Mouse (Mus musculus): Measurements from ENCODE around the gene Vwa3b.
A peak's percentile ranks its signal among the peaks of the same experiment; 100 is the strongest.

Gene Vwa3b

DNA sequence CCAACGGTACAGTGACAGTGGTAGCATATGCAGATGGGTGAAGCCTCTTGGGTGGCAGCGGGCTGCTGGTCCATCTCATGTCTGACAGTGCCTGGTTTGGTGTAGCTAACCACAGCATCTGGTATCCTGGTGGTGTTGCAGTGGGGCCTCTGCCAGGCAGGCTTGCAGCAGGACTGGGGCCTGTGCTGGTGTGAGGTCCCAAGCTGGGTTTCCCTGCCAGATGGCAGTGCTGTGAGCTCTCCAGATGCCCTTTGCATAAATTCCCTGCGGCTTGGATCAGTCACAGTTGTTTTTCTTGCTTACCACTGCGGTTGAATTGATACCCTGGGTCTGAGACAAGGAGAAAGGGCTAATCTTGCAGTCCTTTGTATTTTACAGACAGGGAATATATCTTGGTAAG, 95.9 kb downstream of the Vwa3b start:
- no peak for DNase-seq (ENCODE audit: low spot score in 2 of 2)

DNA sequence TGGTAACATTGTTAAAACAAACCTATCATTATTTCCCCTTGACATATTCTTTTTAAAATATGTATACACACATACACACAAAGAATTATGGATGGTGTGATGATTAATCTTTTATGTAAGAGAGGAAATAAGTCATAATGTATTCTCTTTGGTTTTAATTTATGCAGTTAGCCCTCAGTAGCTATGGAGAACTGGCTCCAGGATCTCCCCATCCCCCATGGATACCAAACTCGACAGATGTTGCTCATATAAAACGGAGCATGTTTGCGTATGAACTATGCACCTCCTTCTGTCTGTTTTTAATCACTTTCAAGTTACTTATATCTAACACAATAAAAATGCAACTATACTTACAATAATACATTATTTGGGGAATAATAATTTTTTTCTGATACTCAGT, 96.4 kb downstream of the Vwa3b start:
- DNase-seq (ENCODE audit: low spot score in 2 of 2), result no peak

DNA sequence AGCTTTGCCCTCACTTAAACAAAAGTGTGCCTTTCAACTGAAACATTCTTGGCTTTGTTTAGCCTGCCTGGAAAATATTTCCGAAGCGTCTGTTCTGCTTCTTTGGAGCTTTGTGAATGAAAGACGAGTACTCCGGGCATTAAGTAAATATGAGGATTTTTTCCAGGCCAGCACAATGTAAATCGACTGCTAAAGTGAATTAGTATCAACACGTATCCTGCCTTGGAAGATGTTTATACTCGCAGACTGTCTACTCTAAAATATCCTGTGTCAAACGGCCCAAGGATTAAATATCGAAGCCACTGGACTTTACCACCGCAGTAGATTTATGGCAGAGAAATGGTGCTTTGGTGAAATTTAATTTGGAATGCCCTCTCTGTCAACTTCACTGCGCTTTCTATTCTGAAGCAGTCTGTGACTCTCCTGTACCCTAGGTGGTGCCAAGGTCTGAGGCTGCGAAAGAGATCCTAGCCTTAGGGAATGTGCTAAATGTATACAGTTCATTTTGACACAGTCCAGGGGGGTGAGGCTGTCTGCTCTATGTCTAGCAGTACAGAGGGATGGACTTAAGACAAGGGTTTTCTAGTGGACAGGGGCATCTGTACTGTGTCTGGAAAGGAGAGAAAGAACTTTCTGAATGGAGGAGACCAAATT, 98.4 kb downstream of the Vwa3b start:
- DNase-seq (ENCODE audit: low spot score in 2 of 2), result no peak

DNA sequence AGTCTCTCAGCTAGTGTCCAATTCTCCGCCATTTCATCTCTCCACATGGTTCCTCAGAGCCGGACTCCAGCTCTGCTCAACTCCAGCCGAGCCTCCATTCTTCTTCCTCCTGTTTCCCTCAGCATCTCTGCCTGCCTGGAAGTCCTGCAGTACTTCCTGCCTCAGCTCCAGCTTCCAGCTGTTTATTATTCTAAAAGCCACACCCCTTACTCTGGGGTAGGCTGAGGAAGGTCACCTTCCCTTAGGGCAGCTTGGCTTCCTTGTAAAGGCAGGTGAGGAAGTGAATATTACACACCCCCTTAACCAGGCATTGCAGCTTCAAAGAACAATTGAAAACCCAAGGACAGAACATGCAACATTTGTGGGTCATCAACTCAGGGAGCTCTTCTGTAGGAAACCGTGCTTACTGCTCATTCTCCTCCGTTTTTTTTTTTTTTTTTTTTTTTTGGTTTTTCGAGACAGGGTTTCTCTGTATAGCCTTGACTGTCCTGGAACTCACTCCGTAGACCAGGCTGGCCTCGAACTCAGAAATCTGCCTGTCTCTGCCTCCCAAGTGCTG, 103.7 kb downstream of the Vwa3b start:
- no peak for DNase-seq (ENCODE audit: low spot score in 2 of 2)

DNA sequence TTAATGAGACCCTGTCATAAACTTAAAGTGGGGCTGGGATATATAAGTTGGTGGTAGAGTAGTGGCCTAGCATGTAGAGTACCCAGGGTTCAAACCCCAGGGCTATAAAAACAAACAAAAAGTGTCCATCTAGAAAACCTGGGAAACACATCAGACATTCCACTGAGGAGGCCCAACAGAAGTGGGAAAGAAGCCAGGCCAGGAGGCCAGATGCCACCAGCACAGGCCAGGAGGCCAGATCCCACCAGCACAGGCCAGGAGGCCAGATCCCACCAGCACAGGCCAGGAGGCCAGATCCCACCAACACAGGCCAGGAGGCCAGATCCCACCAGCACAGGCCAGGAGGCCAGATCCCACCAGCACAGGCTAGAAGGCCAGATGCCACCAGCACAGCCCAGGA, 104.8 kb downstream of the Vwa3b start:
- no peak for DNase-seq (ENCODE audit: low spot score in 2 of 2)

DNA sequence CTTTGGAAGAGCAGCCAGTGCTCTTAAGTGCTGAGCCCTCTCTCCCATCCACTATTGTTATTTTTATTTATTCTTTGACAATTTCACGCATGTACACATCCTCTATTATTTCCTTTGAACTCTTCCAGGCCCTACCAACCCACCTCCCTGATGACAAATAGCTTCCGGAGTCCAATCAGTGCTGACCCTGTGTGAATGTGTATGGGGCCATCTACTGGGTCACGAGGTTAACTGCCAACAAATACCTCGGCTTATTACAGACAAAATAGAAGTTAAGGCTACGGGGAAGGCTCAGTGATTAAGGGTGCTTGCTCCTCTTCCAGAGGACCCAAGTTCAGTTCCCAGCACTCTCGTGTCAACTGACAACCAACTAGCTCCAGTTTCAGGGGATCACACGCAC, 106.0 kb downstream of the Vwa3b start:
- DNase-seq (ENCODE audit: low spot score in 2 of 2), result no peak

DNA sequence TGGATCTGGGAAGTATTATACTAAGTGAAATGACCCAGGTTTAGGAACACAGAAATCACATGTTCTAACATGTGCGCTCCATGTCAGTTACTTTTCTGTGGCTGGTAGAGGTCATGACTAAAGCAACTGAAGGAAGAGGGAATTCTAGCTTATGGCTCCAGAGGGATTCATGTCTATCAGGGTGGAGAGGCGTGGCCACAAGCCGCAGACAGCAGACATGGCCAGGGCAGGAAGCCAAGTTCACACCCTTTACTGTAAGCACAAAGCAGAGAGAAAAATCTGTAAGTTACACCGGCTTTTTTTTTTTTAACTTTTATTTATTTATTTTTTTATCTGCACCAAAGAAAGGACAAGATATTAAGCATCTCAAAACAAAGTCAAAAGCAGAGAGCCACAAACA, 119.6 kb downstream of the Vwa3b start:
- no peak for DNase-seq (ENCODE audit: low spot score in 2 of 2)

DNA sequence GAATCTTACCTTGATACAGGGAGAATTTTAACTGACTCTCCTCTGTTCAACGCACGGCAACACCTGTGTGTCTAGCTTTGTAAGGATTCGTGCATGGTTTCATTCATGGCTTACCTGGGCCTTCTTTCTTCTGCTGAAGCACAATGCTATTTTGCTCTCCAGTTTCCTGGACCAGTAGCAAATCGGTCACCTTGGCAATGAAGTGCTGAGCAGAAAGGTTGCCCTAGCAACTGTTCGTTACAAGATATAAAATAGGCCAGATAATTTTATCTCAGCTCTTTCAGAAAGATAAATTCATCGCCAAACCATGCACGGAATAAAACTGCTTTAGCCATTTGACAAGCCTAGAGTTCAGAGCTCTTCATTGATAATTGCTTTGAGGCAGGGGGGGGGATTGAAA, 123.5 kb downstream of the Vwa3b start:
- peak in 1 of 2 experiments; percentile 16 for DNase-seq (ENCODE audit: low spot score in 2 of 2)

DNA sequence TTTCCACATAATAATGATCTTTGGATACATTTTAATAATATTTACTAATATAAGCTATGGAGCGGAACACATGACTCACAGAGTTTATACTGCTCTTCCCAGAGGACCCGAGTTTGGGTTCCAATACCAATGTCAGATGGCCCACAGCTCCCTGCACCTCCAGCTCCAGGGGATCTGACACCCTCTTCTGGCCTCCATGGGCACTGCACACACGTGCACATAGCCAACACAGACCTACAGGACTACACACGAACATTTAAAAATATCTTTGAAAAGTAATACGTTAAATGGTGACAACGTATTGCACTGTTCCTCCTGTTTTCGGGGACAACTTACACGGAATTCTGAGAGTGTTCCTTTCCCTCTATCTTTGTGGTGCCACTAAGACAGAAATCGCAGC, 125.5 kb downstream of the Vwa3b start:
- DNase-seq (ENCODE audit: low spot score in 2 of 2), result no peak

DNA sequence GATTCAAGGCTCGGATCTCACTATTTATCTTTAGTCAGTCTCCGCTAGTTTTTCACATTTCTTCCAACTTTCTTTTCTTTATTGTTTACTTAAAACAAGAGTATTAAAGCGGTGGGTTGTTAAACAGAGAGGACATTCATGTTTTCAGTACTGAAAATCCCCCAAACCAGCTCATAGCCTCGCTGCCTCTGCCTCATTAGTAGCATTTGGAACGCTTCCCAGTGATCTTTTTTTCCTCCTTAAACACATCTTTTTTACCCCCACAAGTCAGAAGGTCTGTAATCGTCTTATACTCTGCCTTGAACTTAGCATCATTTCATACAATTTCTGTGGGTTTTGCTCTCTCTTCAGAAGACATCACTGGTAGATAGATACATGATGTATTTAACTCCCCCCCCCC, 139.7 kb downstream of the Vwa3b start:
- DNase-seq (ENCODE audit: low spot score in 2 of 2), result no peak

DNA sequence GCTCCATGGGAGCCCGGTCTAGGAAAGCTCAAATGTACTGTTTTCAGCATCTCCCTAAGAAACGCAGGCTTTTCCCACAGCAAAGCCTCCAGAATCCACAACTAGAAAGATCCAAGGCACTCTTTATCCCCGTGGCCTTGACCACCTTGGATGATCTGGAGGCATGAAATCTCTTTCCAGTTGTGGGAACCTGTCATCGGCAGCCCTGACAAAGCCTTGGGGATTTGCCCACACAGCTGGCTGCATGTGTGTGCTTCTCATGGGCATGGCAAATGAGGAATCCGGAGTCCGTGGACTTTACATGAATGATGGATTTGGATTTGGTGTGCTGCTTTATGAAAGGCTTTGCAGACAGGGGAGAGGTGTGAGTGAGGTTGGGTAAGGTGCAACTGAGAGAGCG, 141.5 kb downstream of the Vwa3b start:
- DNase-seq (ENCODE audit: low spot score in 2 of 2), result no peak

DNA sequence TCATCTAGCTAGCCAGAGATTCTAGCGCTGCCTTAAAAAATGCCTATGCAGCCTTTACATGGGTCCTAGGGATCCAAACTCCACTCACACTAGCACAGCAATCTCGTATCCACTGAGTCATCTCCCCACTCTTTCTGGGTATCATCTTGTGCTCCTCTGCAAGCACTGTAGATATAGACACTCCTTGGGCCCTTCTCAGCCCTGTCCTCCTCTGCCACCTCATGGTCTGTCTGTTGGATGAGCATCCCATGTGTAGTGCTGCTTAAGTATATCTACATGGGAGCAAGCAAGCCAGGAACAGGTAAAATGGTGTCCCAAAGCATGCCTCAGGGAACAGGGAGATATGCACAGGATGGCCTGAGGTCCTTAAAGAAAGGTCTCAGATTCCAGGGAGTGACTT, 151.5 kb downstream of the Vwa3b start:
- DNase-seq (ENCODE audit: low spot score in 2 of 2), result no peak

DNA sequence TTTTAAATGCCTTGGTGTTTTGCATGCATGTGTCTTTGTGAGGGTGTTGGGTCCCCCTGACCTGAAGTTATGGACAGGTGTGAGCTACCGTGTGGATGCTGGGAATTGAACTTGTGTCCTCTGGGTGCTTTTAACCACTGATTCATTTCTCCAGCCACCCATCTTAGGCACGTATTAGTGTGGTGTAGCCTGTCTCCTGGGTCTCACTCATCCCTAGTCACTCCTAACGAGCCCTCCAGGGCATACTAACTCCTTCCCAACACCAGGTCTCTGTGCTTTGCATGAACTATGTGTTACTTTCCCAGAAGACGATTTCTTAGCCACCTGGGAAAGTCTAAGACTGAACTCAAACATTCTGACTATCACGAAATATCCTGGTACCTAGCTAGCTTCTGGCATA, 153.5 kb downstream of the Vwa3b start:
- DNase-seq (ENCODE audit: low spot score in 2 of 2), result no peak

DNA sequence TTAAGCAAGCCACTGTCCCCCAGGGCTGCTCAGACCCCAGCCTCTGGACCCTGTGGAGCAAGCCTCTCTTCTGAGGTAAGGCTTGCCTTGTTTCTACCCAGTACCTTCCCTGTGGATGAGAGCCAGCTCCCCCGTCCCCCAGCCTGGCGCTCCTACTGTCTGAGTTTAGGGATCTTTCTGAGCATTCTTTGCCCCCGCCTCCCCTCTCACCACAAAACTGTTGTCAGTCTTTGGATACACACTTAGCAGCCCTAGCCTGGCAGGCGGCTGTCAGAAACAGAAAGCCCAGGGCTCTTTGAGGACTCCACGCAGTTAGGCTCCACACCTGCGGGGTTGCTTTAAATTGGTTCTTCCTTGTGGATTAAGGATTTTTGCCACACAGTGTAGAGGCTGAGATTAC, 160.7 kb downstream of the Vwa3b start:
- DNase-seq (ENCODE audit: low spot score in 2 of 2), result no peak

DNA sequence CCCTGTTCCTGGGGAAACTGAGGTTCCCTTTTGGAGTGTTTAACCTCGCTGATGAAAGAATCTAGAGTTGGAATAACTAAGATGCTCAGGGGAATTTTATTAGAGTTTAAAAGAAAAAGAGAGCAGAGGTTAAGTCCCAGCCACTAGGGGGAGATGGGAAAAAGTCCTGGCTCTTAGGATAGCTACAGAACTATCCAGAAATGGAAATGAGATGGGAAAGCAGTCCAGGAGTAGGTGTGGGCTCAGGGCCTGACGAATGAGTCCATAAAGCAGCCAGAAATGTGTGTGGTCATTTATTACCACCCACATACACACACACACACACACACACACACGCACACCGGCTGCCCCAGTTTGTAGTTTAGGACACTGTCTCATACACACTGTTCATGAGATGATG, 168.2 kb downstream of the Vwa3b start:
- no peak for DNase-seq (ENCODE audit: low spot score in 2 of 2)

DNA sequence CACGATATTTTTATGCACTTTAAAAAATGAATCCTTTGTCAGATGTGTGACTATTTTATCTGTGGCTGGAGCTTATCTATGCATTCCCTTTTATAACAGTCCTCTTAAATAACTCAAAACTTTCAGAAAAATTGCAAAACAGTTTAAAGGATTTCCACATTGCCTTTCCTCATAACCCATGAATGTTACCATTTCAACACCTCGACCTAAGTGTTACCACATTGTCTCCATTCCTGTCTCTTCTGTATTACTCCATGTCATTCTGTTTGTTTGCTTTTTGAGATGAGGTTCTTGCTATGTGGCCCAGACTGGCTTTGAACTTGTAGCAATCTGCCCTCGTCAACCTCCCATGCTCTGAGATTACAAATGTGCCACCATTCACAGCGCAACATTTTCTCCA, 175.0 kb downstream of the Vwa3b start:
- DNase-seq (ENCODE audit: low spot score in 2 of 2), result no peak

DNA sequence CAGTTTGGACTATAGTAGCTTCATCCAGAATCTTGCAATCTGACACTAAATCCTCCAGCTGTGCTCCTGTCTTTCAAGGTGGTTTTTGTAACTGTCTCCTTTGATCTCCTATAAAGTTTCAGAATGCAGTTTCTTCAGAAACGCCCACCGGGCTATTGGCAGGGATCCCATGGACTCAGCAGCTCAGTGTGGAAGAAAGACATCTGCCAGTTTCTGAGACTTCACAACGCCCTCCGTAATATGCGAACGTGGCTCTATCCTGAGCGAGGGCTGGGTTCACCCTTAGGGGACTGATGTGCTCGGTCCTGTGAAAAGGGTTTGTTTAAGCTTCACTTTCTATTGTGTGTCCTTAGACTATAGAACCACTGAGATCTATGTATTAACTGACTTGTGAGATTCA, 181.3 kb downstream of the Vwa3b start:
- no peak for DNase-seq (ENCODE audit: low spot score in 2 of 2)

DNA sequence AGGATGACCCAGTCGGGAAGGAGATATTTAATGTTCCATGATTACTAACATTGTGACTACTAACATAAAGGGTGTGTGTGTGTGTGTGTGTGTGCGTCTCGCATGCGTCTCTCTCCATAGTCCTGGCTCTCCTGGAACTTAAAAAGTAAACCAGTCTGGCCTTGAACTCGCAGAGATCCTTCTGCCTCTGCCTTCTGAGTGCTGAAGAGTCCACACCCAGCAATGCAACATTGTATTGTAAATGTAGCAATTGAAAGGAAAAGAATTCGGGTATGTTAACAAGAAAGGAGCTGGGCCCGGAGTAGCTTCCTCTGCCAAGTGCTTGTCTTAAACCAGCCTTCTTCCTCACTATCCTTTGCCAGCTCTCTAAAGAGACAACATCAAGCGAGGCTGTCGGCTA, 186.0 kb downstream of the Vwa3b start:
- DNase-seq (ENCODE audit: low spot score in 2 of 2), result no peak

DNA sequence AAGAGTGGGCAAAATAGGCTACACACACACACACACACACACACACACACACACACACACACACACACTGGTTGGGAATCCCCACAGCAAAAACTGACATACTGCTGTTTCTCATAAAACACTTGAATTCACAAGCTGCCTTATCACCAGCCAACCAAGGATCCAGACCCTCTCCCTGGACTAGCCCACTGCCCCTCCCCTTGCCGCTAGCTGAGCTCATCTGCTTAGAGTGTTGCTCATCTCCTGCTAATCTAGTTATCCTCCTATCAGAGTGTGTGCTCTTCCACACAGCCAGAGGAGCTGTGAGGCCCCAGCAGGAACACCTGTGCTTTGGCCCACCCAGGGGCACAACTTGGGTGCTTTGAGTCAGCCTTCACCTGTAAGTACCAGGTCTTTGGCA, 187.7 kb downstream of the Vwa3b start, which contains the start of gene Cnga3:
Cnga3 (plus strand) TSS at position 291 of the 400 bp plus-strand sequence.
- DNase-seq (ENCODE audit: low spot score in 2 of 2), result no peak

DNA sequence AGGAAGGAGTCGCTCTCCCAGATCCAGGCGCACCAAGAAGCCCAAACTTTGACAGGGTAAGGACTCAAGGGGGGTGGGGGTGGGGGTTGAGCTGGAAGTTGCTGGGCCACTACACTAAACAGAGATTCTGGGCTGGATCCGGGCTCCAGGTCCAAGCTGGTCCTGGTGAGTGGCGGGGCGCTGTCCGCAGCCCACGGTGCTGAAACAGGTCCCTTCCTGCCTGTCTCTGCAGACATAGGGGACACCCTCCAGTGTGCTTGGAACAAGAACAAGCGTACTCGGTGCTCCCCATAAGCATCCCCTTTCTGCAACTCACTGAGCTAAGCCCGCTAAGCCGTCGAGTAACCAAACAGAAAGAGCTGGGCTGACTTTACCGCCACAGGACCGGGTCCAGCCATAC, 192.0 kb downstream of the Vwa3b start:
- peak in 1 of 2 experiments; percentile 25 for DNase-seq (ENCODE audit: low spot score in 2 of 2)

DNA sequence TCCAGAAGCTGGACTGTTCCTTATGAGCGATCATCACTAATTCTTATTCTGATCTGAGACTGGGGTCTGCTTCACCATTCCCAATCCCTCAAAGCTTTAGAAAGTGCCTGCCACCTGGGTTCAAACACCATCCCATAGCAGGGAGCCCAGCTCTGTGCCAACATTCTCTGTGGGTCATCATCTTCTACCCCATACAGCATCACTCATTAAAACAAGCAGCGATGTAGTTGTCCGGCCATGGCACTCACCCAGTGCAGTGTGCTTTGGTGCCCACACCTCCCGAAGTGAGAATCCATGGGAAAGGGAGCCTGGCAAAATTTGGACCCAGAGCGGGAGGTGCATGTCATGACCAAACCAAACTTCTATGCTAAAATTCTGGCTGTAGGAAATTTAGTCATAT, 193.2 kb downstream of the Vwa3b start:
- DNase-seq (ENCODE audit: low spot score in 2 of 2), result no peak

DNA sequence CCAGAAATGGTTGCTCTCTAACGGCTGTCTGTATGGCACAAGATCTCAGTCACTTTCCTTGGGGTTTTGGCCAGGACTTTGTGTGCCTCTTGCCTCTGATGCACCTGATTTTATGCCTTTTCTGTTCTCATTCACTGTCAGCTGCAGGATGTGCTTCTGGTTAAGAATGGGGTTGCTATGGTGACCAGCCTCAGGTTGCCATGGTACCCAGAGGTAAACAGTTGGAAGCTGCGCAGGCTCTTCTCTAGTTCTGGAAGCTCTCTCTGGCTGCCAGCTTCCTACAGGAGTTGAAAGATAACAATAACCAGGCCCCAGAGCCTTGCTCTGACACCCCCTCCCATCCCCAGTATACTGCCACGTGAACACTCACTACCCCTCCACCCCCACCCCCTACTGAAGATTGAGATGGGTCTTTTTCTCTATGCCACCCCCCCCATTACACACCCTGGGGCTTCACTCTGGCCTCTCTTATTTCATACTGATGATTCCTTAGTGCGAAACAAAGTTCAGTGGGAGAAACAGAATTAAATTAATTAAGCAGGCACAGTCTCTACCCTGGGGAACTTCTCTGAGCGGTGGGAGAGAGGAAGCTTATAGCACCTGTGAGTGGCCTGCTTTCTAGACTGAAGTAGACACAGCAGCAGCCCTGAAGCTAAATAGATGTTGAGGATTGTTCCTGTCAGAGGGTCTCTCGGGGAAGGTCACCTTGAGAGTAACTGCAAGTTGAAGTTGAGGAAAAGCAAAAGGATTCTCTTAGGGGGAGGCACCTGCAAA, 193.9 kb downstream of the Vwa3b start:
- peak; percentile 76 to 85 for DNase-seq (ENCODE audit: low spot score in 2 of 2)

DNA sequence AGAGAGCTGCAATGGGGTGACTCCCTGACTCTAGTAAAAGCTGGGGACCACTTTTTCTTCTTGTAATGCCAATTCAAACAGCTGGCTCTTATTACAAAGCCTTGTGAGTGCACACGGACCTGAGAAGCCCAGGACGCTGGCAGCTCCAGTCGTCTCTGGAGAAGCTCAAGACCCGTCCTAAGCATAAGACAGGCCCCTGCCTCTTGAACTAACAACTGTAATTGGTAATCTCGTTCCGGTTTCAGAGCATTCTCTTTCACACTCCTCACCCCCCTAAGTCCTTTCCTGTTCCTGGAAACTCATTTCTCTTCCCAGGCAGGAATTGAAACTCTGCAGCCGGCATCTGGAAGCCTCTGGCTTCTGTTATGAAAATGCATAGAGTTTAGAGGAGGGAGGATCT, 195.6 kb downstream of the Vwa3b start:
- no peak for DNase-seq (ENCODE audit: low spot score in 2 of 2)

All from frontal cortex, postnatal 10 days (tissue).